Mouse (Mus musculus) adrenal gland (tissue): ENCODE measurements around the gene Smarcc2.
"Not testable (repeated sequence)": the region's sequence is repeated elsewhere in the genome, so short reads cannot be mapped to it uniquely, and the experiment has no call there.

ENCODE experiments used
- intact Hi-C: fragments of 180-260 bp; cut with DNase I; formaldehyde crosslinking; loops from one replicate; pipeline ENCODE4 v1.15.1; 2025

Smarcc2 gene

GRCm38 (mm10) chr10:128492051-128492450, 33.0 kb downstream of the Smarcc2 start:
- intact Hi-C loops, result loop anchor here (5.0 kb wide), 1 partner anchor 35 kb away; the partner anchor contains the start of gene Smarcc2

GRCm38 (mm10) chr10:128492633-128493311, 33.7 kb downstream of the Smarcc2 start:
- intact Hi-C loops, result loop anchor here (5.0 kb wide), 1 partner anchor 35 kb away; the partner anchor contains the start of gene Smarcc2

- intact Hi-C loops, result loop anchor here (5.0 kb wide), 1 partner anchor 36 kb away; the partner anchor contains the start of gene Smarcc2
These were observed 34.3 kb downstream of the Smarcc2 start for GRCm38 (mm10) chr10:128493319-128493694.

GRCm38 (mm10) chr10:128493695-128494666, 34.9 kb downstream of the Smarcc2 start, which contains the start of gene Myl6:
TSS of gene Myl6 (minus strand) at chr10:128494145.
- intact Hi-C loops, result loop anchor here (5.0 kb wide), 1 partner anchor 37 kb away; the partner anchor contains the start of gene Smarcc2

GRCm38 (mm10) chr10:128494667-128495245, 35.7 kb downstream of the Smarcc2 start:
- intact Hi-C loops, result loop anchor here (5.0 kb wide), 2 partner anchors 37 to 38 kb away; partner anchors contain the start of gene Smarcc2

- intact Hi-C loops, result loop anchor here (5.0 kb wide), 1 partner anchor 37 kb away; no protein-coding TSS in a partner anchor
These were observed 36.2 kb downstream of the Smarcc2 start for GRCm38 (mm10) chr10:128495270-128495669.

GRCm38 (mm10) chr10:128495903-128496302, 36.9 kb downstream of the Smarcc2 start:
- intact Hi-C loops, result loop anchor here (5.0 kb wide), 1 partner anchor 36 kb away; no protein-coding TSS in a partner anchor

GRCm38 (mm10) chr10:128496509-128497077, 37.5 kb downstream of the Smarcc2 start:
- intact Hi-C loops, result loop anchor here (5.0 kb wide), 1 partner anchor 36 kb away; no protein-coding TSS in a partner anchor

GRCm38 (mm10) chr10:128497134-128497737, 38.2 kb downstream of the Smarcc2 start:
- intact Hi-C loops, result loop anchor here (5.0 kb wide), 1 partner anchor 35 kb away; no protein-coding TSS in a partner anchor

GRCm38 (mm10) chr10:128498590-128498989, 39.5 kb downstream of the Smarcc2 start, which contains the start of gene Myl6b:
TSS of gene Myl6b (minus strand) at chr10:128498685.
- intact Hi-C loops, result loop anchor here (5.0 kb wide), 1 partner anchor 34 kb away; no protein-coding TSS in a partner anchor

- intact Hi-C loops, result loop anchor here (5.0 kb wide), 1 partner anchor 33 kb away; no protein-coding TSS in a partner anchor
These were observed 40.1 kb downstream of the Smarcc2 start for GRCm38 (mm10) chr10:128499116-128499671.

- intact Hi-C loops, result no loop called here
These were observed 43.3 kb downstream of the Smarcc2 start for GRCm38 (mm10) chr10:128502341-128502740.

GRCm38 (mm10) chr10:128503532-128503931, 44.5 kb downstream of the Smarcc2 start:
- intact Hi-C loops, result no loop called here

GRCm38 (mm10) chr10:128504012-128504411, 45.0 kb downstream of the Smarcc2 start:
- intact Hi-C loops, result no loop called here

GRCm38 (mm10) chr10:128504641-128505370, 45.8 kb downstream of the Smarcc2 start:
- intact Hi-C loops, result no loop called here

GRCm38 (mm10) chr10:128505371-128505667, 46.3 kb downstream of the Smarcc2 start:
- intact Hi-C loops, result not testable (repeated sequence)

- intact Hi-C loops, result no loop called here
These were observed 46.9 kb downstream of the Smarcc2 start for GRCm38 (mm10) chr10:128505974-128506373.

- intact Hi-C loops, result no loop called here
These were observed 49.2 kb downstream of the Smarcc2 start for GRCm38 (mm10) chr10:128508260-128508659.

- intact Hi-C loops, result no loop called here
These were observed 50.2 kb downstream of the Smarcc2 start for GRCm38 (mm10) chr10:128509203-128509602.
